Mouse (Mus musculus) limb, embryonic 10.5 days (tissue): ENCODE results near the gene L1cam. TPM values are rescaled to one million over a fixed set of nuclear protein-coding genes. Genes with fewer than 3 reads are reported as not detected.

Experiments
- DNase-seq: peaks from one replicate; pipeline ENCODE4 v3.0.0-alpha.2; 2017; ENCODE audit warnings: low spot score
- H3K27ac ChIP-seq: fragments of 300-500 bp; sonication (generic); 2 replicates; pipeline ENCODE4 v1.5.1; 2016; ENCODE audit warnings: mild to moderate bottlenecking
- H3K27me3 ChIP-seq: fragments of 300-500 bp; sonication (generic); 2 replicates; pipeline ENCODE4 v1.6.1; 2016; ENCODE audit warnings: low read depth, mild to moderate bottlenecking; ENCODE audit not compliant: poor library complexity, severe bottlenecking
- H3K36me3 ChIP-seq: fragments of 300-500 bp; sonication (generic); 2 replicates; pipeline ENCODE4 v1.6.1; 2016; ENCODE audit warnings: mild to moderate bottlenecking, moderate library complexity
- H3K4me1 ChIP-seq: fragments of 300-500 bp; sonication (generic); 2 replicates; pipeline ENCODE4 v1.6.1; 2016
- H3K4me3 ChIP-seq: fragments of 300-500 bp; sonication (generic); 2 replicates; pipeline ENCODE4 v1.5.1; 2016; ENCODE audit warnings: mild to moderate bottlenecking, moderate library complexity
- H3K9me3 ChIP-seq: fragments of 300-500 bp; sonication (generic); replicated peaks from 2 replicates; pipeline ENCODE4 v1.6.1; 2016; ENCODE audit warnings: mild to moderate bottlenecking
- WGBS: fragments of 180-500 bp; shearing (Covaris S2); methylation state at CpG from one replicate; pipeline ENCODE4 v1.1.7; 2016; 5-methylcytosine and 5-hydroxymethylcytosine counted together
- polyA plus RNA-seq: library from polyadenylated mRNA; unstranded; fragments of >200 nt; fragmentation: Nextera tagmentation; extraction: Ambion mirVana; gene quantifications from 2 replicates; pipeline ENCODE4 v1.2.1, GENCODE M21; 2016

L1cam gene
- polyA plus RNA-seq, 1 experiment from 2014 or later: 1.7 TPM

- peaks cover 31% of the 10 kb centered on the region for H3K27me3 ChIP-seq
- no peak for DNase-seq
- H3K27ac ChIP-seq: no peak overlapping the region
- H3K4me1 ChIP-seq: no peaks in the 10 kb centered on the region; the same call in 1 of the 2 replicates
- H3K4me3 ChIP-seq: no peak overlapping the region
- 38% methylated on average over 1 of the region's 1 CpGs for WGBS
- no peaks in the 10 kb centered on the region for H3K36me3 ChIP-seq
- H3K9me3 ChIP-seq: no peaks in the 10 kb centered on the region
Measured at GRCm38 (mm10) chrX:73805814-73806213, 90.1 kb downstream of the L1cam start.

Other genes starting within 250 kb of the L1cam start
- gene Pnck, start 236.0 kb downstream of the L1cam start, polyA plus RNA-seq: 3.7 and 7.7 TPM in 2 replicates
- 4.4 and 6.1 TPM in 2 replicates for gene Slc6a8, start 223.0 kb downstream of the L1cam start, polyA plus RNA-seq
- 159 and 174 TPM in 2 replicates for gene Bcap31, start 179.9 kb downstream of the L1cam start, polyA plus RNA-seq
- 9.2 and 12.7 TPM in 2 replicates for gene Abcd1, start 179.5 kb downstream of the L1cam start, polyA plus RNA-seq
- 0.04 TPM in 1 of 2 replicates, not detected in the other for gene Plxnb3, start 139.0 kb downstream of the L1cam start, polyA plus RNA-seq
- 1.1 and 1.6 TPM in 2 replicates for gene Srpk3, start 121.7 kb downstream of the L1cam start, polyA plus RNA-seq
- 178 and 190 TPM in 2 replicates for gene Idh3g, start 109.2 kb downstream of the L1cam start, polyA plus RNA-seq
- gene Ssr4, start 109.1 kb downstream of the L1cam start, polyA plus RNA-seq: 111 and 116 TPM in 2 replicates
- 0.40 and 0.61 TPM in 2 replicates for gene Pdzd4, start 71.1 kb downstream of the L1cam start, polyA plus RNA-seq
- gene Avpr2, start 4.0 kb downstream of the L1cam start, polyA plus RNA-seq: 0.10 TPM in 2 replicates
- 1.7 and 2.4 TPM in 2 replicates for gene Arhgap4, start 25.8 kb upstream of the L1cam start, polyA plus RNA-seq
- gene Naa10, start 25.8 kb upstream of the L1cam start, polyA plus RNA-seq: 180 and 205 TPM in 2 replicates
- 11.2 and 13.7 TPM in 2 replicates for gene Renbp, start 34.7 kb upstream of the L1cam start, polyA plus RNA-seq
- gene Hcfc1, start 70.3 kb upstream of the L1cam start, polyA plus RNA-seq: 87.7 and 88.4 TPM in 2 replicates
- 65.0 and 66.6 TPM in 2 replicates for gene Irak1, start 127.8 kb upstream of the L1cam start, polyA plus RNA-seq
- gene Opn1mw, start 231.4 kb upstream of the L1cam start, polyA plus RNA-seq: not detected in 2 replicates
- 13.8 and 14.0 TPM in 2 replicates for gene Mecp2, start 239.3 kb upstream of the L1cam start, polyA plus RNA-seq